Mouse (Mus musculus) left cerebral cortex, postnatal 4 days (tissue): ENCODE data around the gene Lrrc14b. TPM values are rescaled to one million over a fixed set of nuclear protein-coding genes. Genes with fewer than 3 reads are reported as not detected.

ENCODE experiments used
- microRNA-seq: library from miRNA; unstranded; fragments of <30 nt; microRNA quantifications from one replicate; pipeline ENCODE4 v1.2.0, GENCODE M21; 2022
- total RNA-seq, 2 experiments: library from RNA; stranded (reverse); gene quantifications; 2 replicates each; pipeline ENCODE4 v1.2.3; 2021

The Lrrc14b gene
- total RNA-seq, 2 experiments from 2014 or later = not detected

Small RNA genes within 50 kb of the gene (microRNA-seq; reads per million reads assigned to microRNA genes)
- not detected for gene Mir692-3

Other genes with a start within 250 kb of the Lrrc14b start
- 1 to 10 TPM in 1 of 2 experiments, under 1 TPM in 1; 0.42 to 1.2 TPM for gene Slc9a3, start 242.5 kb downstream of the Lrrc14b start, total RNA-seq
- gene Exoc3, start 155.3 kb downstream of the Lrrc14b start, total RNA-seq = 10 to 100 TPM; 74.9 to 78.3 TPM
- gene Ahrr, start 71.7 kb downstream of the Lrrc14b start, total RNA-seq = 1 to 10 TPM; 1.9 to 2.0 TPM
- 10 to 100 TPM; 67.6 to 70.7 TPM for gene Pdcd6, start 46.4 kb downstream of the Lrrc14b start, total RNA-seq
- gene Sdha, start 13.7 kb downstream of the Lrrc14b start, total RNA-seq = 100 to 1,000 TPM; 163 to 179 TPM
- 10 to 100 TPM; 53.1 to 57.0 TPM for gene Ccdc127, start 13.7 kb downstream of the Lrrc14b start, total RNA-seq
- gene Zfp72, start 26.8 kb upstream of the Lrrc14b start, total RNA-seq = 1 to 10 TPM; 6.1 to 6.7 TPM
- gene Ftl1-ps1, start 35.7 kb upstream of the Lrrc14b start, total RNA-seq = 100 to 1,000 TPM; 680 to 698 TPM
- gene Zfp825, start 130.0 kb upstream of the Lrrc14b start, total RNA-seq = 1 to 10 TPM; 5.6 to 8.1 TPM